Mouse (Mus musculus): ENCODE results near the gene Hist1h4i. TPM values are rescaled to one million over a fixed set of nuclear protein-coding genes. Genes with fewer than 3 reads are reported as not detected.
"Not testable (repeated sequence)": the region's sequence is repeated elsewhere in the genome, so short reads cannot be mapped to it uniquely, and the experiment has no call there.

The Hist1h4i gene
- polyA plus RNA-seq (2012; rRNA removed) (66.4 and 87.2 TPM in 2 replicates), polyA plus RNA-seq (2014; fragmentation: Nextera tagmentation; extraction: Ambion mirVana) (36.5 and 47.8 TPM in 2 replicates)

GRCm38 (mm10) chr13:22041142-22041536 is at the start of gene Hist1h4i:
TSS of gene Hist1h4i (minus strand) at chr13:22041362.
- ATAC-seq (ENCODE audit: insufficient read depth): peak; percentile 53
- Histone ChIP-seq H3K4me1 (replicated peaks; ENCODE audit: control insufficient read depth in 2 of 2, insufficient read depth in 2 of 2, low read length in 1 of 2) (peaks cover 24 to 38% of the 10 kb centered on the region in 2 experiments), H3K4me2 (ENCODE audit: low read depth) (peak within 1 kb of the TSS; percentile 72), H3K9ac (replicated peaks) (peak within 1 kb of the TSS; percentile 98), H3K27ac (peak within 1 kb of the TSS; percentile 100), H3K4me3 (ENCODE audit: insufficient read depth in 1 of 2, low read depth in 2 of 2, low read length in 2 of 2) (peak within 1 kb of the TSS; percentile 67 to 80)
- not testable (repeated sequence) for H3K9me3 ChIP-seq (ENCODE audit: control insufficient read depth, low read length); H3K36me3 ChIP-seq (replicated peaks; ENCODE audit: control insufficient read depth, insufficient read depth, low read depth); H3K27me3 ChIP-seq (ENCODE audit: control insufficient read depth, insufficient read depth, low read length)
- TF ChIP-seq EP300 (IDR thresholded peaks at IDR 0.05; ENCODE audit: low read depth): peak; percentile 87
- under 1% methylated on average over 24 of the region's 27 CpGs for WGBS (ENCODE audit: insufficient replicate concordance)
- peak; percentile 93 to 95 (median 93) for DNase-seq (ENCODE audit: low read depth in 3 of 3, low spot score in 3 of 3)

- WGBS (ENCODE audit: insufficient replicate concordance): 53% methylated on average over 1 of the region's 1 CpGs
- ATAC-seq (ENCODE audit: insufficient read depth); H3K9ac ChIP-seq (replicated peaks); DNase-seq (ENCODE audit: low read depth in 3 of 3, low spot score in 3 of 3); H3K4me2 ChIP-seq (ENCODE audit: low read depth); H3K4me1 ChIP-seq (replicated peaks; ENCODE audit: control insufficient read depth in 2 of 2, insufficient read depth in 2 of 2, low read length in 1 of 2); H3K27ac ChIP-seq; H3K27me3 ChIP-seq (ENCODE audit: control insufficient read depth, insufficient read depth, low read length); H3K36me3 ChIP-seq (replicated peaks; ENCODE audit: control insufficient read depth, insufficient read depth, low read depth); H3K9me3 ChIP-seq (ENCODE audit: control insufficient read depth, low read length); H3K4me3 ChIP-seq (ENCODE audit: insufficient read depth in 1 of 2, low read depth in 2 of 2, low read length in 2 of 2): not testable (repeated sequence)
Observed at GRCm38 (mm10) chr13:22084140-22084539, 43.0 kb upstream of the Hist1h4i start, which contains the start of gene Vmn1r188. TSS of gene Vmn1r188 (plus strand) at chr13:22084440.

- H3K27ac ChIP-seq: no peak overlapping the region
- TF ChIP-seq EP300 (IDR thresholded peaks at IDR 0.05; ENCODE audit: low read depth): no peak
- no peak for TF ChIP-seq CTCF (IDR thresholded peaks at IDR 0.05; ENCODE audit: low read depth)
- no peaks in the 10 kb centered on the region for H3K27me3 ChIP-seq (ENCODE audit: control insufficient read depth, insufficient read depth, low read length)
- no peak overlapping the region for H3K4me3 ChIP-seq (ENCODE audit: insufficient read depth in 1 of 2, low read depth in 2 of 2, low read length in 2 of 2)
- H3K9me3 ChIP-seq (ENCODE audit: control insufficient read depth, low read length): no peaks in the 10 kb centered on the region
- no peaks in the 10 kb centered on the region for H3K36me3 ChIP-seq (replicated peaks; ENCODE audit: control insufficient read depth, insufficient read depth, low read depth)
- no peak overlapping the region for H3K9ac ChIP-seq (replicated peaks)
- no peaks in the 10 kb centered on the region for H3K4me1 ChIP-seq (replicated peaks; ENCODE audit: control insufficient read depth in 2 of 2, insufficient read depth in 2 of 2, low read length in 1 of 2)
- DNase-seq (ENCODE audit: low read depth in 3 of 3, low spot score in 3 of 3) (no peak), ATAC-seq (ENCODE audit: insufficient read depth) (no peak)
- WGBS (ENCODE audit: insufficient replicate concordance): 25% methylated on average over 1 of the region's 1 CpGs
- H3K4me2 ChIP-seq (ENCODE audit: low read depth): no peak overlapping the region
Observed at GRCm38 (mm10) chr13:22063468-22063867, 22.3 kb upstream of the Hist1h4i start.

- Histone ChIP-seq H3K4me2 (ENCODE audit: low read depth) (no peak overlapping the region), H3K4me1 (replicated peaks; ENCODE audit: control insufficient read depth in 2 of 2, insufficient read depth in 2 of 2, low read length in 1 of 2) (no peaks in the 10 kb centered on the region), H3K36me3 (replicated peaks; ENCODE audit: control insufficient read depth, insufficient read depth, low read depth) (no peaks in the 10 kb centered on the region), H3K27me3 (ENCODE audit: control insufficient read depth, insufficient read depth, low read length) (no peaks in the 10 kb centered on the region), H3K27ac (no peak overlapping the region), H3K9me3 (ENCODE audit: control insufficient read depth, low read length) (no peaks in the 10 kb centered on the region), H3K9ac (replicated peaks) (no peak overlapping the region), H3K4me3 (ENCODE audit: insufficient read depth in 1 of 2, low read depth in 2 of 2, low read length in 2 of 2) (no peak overlapping the region)
- 39% methylated on average over 1 of the region's 1 CpGs for WGBS (ENCODE audit: insufficient replicate concordance)
- ATAC-seq (ENCODE audit: insufficient read depth) (no peak), DNase-seq (ENCODE audit: low read depth in 3 of 3, low spot score in 3 of 3) (no peak)
- TF ChIP-seq CTCF (IDR thresholded peaks at IDR 0.05; ENCODE audit: low read depth): no peak
- TF ChIP-seq EP300 (IDR thresholded peaks at IDR 0.05; ENCODE audit: low read depth): no peak
Observed at GRCm38 (mm10) chr13:22061422-22061821, 20.3 kb upstream of the Hist1h4i start.

- Histone ChIP-seq H3K27ac (no peak overlapping the region), H3K36me3 (replicated peaks; ENCODE audit: control insufficient read depth, insufficient read depth, low read depth) (no peaks in the 10 kb centered on the region), H3K4me1 (replicated peaks; ENCODE audit: control insufficient read depth in 2 of 2, insufficient read depth in 2 of 2, low read length in 1 of 2) (peaks cover under 1 to 14% of the 10 kb centered on the region in 2 experiments; a peak in 3 of 4 replicates), H3K4me3 (ENCODE audit: insufficient read depth in 1 of 2, low read depth in 2 of 2, low read length in 2 of 2) (no peak overlapping the region), H3K9me3 (ENCODE audit: control insufficient read depth, low read length) (no peaks in the 10 kb centered on the region), H3K9ac (replicated peaks) (no peak overlapping the region), H3K27me3 (ENCODE audit: control insufficient read depth, insufficient read depth, low read length) (no peaks in the 10 kb centered on the region; the same call in 1 of the 2 replicates), H3K4me2 (ENCODE audit: low read depth) (no peak overlapping the region)
- DNase-seq (ENCODE audit: low read depth in 3 of 3, low spot score in 3 of 3) (no peak), ATAC-seq (ENCODE audit: insufficient read depth) (no peak)
- TF ChIP-seq CTCF (IDR thresholded peaks at IDR 0.05; ENCODE audit: low read depth): no peak
- no peak for TF ChIP-seq EP300 (IDR thresholded peaks at IDR 0.05; ENCODE audit: low read depth)
- WGBS (ENCODE audit: insufficient replicate concordance): 85% methylated on average over 1 of the region's 1 CpGs
Observed at GRCm38 (mm10) chr13:22053754-22054153, 12.6 kb upstream of the Hist1h4i start.

Data from liver, embryonic 14.5 days (tissue).